Mouse (Mus musculus): ENCODE data around the gene Nsl1.

DNA sequence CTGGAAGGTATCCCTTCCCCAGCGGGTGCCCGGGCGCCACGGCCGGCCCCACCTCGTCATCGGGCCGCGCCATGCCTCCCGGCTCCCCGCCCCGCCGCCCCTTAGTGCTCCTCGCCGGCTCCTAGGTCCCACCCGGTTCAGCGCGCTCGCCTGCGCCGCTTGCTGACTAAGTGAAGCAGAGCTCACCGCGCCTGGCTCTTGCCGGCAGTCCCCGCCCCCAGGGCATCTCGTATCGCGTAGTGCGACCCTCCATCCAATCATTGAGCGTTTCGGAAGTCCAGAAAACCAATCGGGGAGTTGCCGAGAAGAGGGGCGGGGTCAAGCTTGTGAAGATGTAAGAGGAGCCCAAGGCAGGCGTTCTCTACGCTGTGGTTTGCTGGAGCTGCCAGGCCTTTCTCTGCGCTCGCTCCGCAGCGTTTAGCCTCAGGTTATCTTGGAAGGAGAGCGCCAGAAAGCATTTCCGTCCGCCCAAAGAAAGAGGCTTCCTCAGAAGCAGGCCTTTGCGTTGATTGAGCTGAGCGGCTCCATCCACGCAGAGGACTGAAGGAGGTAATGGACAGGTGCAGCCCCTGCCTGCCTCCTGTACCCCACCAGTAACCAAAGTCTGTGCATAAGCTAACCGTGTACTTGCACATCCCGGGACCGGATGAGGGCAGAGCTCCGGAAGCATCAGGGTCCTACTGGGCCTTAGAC lies 36.6 kb upstream of the Nsl1 start, which contains the start of gene Flvcr1:
- TF ChIP-seq MAFK (IDR thresholded peaks at IDR 0.05; ENCODE audit: insufficient read depth, low read depth, low read length) (peak; percentile 50; the same call in 1 of the 2 replicates), ZC3H11A (IDR thresholded peaks at IDR 0.05; ENCODE audit: borderline replicate concordance, low read depth, low read length) (no peak), CHD2 (IDR thresholded peaks at IDR 0.05; ENCODE audit: low read depth, low read length) (no peak), ZNF384 (IDR thresholded peaks at IDR 0.05; ENCODE audit: low read depth, low read length) (no peak)

All from ES-E14 (cell line).